Mouse (Mus musculus): ENCODE results near the gene Xylt1. TPM values are rescaled to one million over a fixed set of nuclear protein-coding genes. Genes with fewer than 3 reads are reported as not detected.

The Xylt1 gene
- polyA plus RNA-seq, 2 experiments from 2014 or later: 2.7 to 3.0 TPM

DNA sequence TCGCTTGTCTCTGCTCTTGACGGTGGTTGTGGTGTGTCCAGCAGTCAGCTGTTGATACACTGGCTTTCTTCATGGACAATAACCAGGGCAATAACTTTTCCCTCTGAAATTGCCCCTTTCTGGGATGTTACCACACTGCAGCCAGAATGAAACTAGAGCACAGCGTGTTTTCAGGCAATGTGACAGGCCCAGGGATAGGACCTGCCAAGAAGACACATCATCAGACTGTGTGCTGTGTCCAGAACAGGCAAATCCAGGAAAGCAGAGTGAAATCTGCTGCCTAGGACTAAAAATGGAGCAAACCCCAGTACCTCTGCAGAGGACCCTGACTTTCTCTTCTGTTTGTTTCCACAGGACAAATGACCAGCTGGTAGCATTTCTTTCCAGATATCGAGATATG lies 240.8 kb downstream of the Xylt1 start:
- ATAC-seq: no peak

- peak; percentile 81 for ATAC-seq
These were observed 242.0 kb downstream of the Xylt1 start for GRCm38 (mm10) chr7:117622769-117623168.

DNA sequence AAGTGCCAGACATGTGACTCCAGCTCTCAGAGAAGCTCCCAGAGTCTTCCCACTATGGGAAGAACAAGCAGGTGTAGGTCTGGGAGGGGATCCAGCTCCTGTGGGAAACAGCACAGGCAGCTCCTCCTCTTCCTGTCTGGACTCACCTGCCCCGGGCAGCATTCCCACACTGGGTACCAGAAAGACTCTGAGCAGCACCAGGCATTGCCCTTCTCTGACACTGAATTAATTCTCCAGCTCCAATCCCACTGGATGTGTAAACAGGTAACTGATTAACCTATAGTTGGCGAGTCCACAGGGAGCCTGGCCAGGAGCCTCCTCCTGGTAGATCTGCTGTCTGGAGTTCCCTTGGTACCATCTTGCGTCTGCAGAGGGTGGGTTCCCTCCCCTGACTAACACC lies 248.0 kb downstream of the Xylt1 start:
- no peak for ATAC-seq

DNA sequence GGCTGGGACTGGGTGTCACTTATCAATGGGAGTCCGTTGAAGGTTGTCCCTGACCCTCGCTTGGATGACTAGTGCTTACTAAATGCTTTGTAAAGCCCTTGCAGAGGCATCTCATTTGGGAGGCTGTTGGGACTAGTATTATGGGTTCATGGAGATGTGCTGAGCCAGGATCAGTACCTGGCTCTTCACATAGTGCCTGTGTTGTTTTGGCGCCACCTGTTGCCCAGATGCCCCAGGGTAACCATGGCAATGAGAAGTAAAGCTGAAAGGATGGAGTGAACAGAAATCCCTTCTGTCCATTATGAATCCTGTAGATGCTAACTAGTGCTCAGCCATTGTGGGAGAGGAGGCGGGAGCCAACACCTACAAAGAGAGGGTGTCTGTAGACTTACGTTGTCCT lies 249.9 kb downstream of the Xylt1 start:
- ATAC-seq: peak; percentile 86

DNA sequence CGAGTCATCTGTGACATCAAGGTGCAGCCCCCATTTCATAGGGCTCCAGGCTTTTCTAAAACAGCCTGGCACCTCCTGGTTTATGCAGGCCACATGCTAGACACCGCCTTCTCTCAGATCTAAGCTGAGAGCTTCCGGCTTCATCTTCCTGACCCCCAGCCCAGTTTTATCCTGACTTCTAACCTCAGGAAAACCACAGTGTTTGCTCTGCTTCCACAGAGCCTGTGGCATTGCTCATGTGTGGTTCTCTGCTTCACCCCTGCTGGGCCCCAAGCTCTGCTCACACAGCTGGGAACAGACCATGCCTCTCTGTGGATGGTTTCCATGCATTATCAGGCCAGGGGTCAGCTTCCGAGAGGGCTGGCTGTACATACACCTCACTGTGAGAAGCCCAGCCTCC lies 254.8 kb downstream of the Xylt1 start:
- no peak for ATAC-seq

DNA sequence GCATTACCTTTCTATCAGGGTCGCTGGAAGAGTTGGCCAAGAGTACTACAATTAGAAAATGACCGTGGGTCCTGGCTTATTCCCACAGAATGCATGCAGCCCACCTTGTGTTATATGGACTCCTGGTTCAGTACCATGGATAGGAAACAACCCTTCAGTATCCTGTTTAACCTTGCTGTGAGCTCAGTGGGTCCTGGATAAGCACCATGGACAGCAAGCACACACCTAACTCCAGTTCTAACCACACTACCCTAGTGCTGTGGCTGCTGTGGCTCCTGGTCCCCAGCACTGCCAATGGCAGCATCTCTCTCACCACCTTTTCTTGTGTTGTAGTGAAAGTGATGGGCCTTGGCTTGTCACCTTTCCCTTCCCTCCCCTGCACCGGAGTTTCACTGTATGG lies 255.9 kb downstream of the Xylt1 start:
- no peak for ATAC-seq

GRCm38 (mm10) chr7:117637997-117638396 lies 257.2 kb downstream of the Xylt1 start:
- peak; percentile 53 for ATAC-seq

GRCm38 (mm10) chr7:117652637-117653036 lies 271.9 kb downstream of the Xylt1 start:
- ATAC-seq: no peak

GRCm38 (mm10) chr7:117655732-117656131 lies 275.0 kb downstream of the Xylt1 start:
- no peak for ATAC-seq

GRCm38 (mm10) chr7:117658180-117658579 lies 277.4 kb downstream of the Xylt1 start:
- ATAC-seq: no peak

GRCm38 (mm10) chr7:117658739-117659138 lies 278.0 kb downstream of the Xylt1 start:
- ATAC-seq: no peak

DNA sequence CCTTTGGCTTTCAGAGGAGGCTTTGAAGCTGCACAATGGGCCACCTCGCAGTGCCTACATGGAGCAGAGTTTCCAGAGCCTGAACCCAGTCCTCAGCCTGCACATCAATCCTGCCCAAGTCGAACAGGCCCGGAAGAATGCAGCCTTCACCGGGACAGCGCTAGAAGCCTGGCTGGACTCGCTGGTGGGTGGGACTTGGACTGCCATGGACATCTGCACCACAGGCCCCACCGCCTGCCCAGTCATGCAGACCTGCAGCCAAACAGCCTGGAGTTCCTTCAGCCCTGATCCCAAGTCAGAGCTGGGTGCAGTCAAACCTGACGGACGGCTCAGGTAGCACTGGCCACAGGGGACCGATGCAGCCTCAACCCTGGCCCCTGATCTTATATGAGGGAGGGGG lies 286.5 kb downstream of the Xylt1 start:
- ATAC-seq: no peak

DNA sequence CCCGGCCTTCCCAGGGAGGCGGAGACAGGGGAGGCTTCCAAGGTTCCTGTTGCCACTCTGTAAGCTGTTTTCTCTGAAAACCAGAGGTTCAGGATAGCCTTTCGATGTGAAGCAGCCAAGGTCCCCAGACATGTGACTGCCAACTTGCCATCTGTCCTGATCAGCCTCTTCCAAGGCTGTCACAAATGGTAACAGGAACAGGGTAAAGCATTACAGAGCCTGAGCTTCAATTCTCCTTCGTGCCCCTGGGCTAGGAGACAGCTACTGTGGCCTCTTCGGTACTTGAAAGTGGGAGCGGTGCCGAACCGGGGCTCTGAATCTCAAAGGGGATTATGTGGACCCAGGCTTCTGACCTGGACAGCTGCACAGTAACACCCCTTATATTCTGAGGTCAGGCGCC lies 287.4 kb downstream of the Xylt1 start:
- no peak for ATAC-seq

DNA sequence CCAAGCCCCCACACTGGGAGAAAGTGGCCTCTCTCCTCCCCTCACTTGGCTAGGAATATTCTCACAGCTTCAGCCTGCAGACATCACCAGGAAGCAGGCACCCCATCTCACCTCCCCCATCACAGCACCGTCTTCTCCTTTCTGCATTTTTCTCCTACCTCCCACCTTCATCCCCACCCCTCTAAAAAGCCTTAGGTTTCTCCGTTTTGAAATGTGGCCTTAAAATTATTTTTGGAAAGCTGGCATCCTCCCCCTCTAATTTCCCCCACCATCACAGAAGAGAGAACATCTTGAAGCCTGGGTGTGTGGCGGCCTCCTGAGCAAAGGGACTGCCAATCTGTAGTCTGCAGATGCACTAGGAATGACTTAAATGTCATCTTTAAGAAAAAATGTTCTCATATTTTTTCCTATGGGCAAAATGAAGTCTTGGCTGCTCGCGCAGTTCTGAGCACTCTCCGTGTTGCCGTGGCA lies 291.4 kb downstream of the Xylt1 start:
- no peak for ATAC-seq

DNA sequence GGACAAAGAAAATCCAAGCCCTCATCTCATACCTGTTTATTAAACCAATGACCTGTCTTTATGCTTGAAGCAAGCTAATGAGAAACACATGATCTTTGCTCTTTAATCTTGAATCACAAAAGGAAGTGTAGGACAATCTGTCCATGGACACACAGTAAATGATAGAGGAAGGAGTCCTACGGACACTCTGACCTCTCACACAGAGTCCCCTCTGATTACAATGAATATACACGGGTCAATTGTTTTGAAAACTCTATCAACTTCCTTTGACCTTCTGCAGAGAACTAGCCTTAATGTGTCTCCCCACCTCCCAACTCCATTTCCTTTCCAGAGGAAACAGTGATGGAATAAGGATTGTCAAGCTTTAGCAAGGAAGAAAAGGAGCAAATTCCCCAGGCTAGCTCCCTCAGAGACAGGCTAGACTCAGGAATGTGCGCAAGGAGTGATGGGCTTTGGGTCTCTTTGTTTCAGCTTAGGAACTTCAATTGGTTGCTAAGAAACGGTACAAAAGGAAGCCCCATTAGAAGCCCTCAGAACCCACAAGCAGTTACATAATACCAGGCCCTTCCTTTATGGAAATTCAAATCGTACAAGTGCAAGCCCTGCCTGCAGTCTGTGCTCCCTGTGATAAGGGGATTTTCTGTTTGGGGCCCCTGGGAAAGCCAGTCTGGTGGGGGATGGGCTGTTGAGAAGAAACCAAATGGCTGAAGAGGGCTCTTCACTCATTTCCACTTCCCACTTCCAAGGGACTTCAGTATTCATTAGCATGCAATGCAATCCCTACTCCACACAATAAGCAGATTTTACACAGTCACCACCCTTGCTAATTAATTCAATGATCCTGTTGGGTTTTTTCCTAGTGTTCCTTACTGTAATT lies 305.6 kb downstream of the Xylt1 start:
- ATAC-seq: no peak

- ATAC-seq: no peak
These were observed 306.2 kb downstream of the Xylt1 start for GRCm38 (mm10) chr7:117686997-117687302.

GRCm38 (mm10) chr7:117695612-117696011 lies 314.8 kb downstream of the Xylt1 start:
- ATAC-seq: no peak

GRCm38 (mm10) chr7:117697681-117698080 lies 316.9 kb downstream of the Xylt1 start:
- no peak for ATAC-seq

DNA sequence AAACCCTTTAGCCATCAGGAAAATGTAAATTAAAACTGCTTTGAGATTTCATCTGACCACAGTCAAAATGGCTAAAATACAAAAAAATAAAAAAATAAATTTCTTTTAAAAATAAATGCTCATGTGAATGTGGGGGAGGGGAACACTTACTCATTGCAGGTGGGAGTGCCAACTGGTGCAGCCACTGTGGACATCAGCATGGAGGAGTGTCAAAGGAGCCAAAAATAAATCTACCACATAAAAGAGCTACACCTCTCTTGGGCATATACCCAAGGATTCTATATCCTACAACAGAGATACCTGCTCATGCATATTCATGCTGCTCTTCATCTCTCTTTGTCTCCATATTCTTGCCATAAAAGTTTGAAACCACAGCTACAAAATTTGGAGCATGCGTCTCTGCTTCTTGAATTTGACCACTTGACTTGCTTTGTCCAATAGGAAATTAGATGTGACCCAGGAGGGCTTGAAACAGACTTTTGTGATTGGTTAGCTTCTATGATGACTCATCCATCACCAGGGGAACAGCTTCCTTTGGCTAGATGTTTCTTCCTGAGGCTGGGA lies 317.9 kb downstream of the Xylt1 start:
- no peak for ATAC-seq

GRCm38 (mm10) chr7:117699343-117699985 lies 318.7 kb downstream of the Xylt1 start:
- no peak for ATAC-seq

DNA sequence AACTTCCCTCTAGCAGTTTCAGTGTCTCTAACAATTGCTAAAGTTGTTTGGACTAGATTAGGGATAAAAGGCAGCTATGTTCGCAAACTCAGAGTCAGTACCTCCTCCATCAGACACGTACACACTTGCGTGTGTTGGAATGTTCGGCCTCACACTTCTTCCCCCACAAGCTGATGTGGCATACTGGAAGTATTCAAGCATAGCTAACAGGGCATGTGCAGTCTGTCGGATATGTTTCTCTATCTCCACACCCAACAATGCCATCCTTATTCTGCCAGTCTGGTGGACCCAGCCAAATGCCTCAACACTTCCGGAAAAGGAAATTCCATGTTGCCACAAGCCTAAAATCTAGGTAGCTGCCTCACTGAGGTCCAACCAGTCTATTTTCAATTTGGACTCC lies 319.3 kb downstream of the Xylt1 start:
- ATAC-seq: no peak

- no peak for ATAC-seq
These were observed 329.3 kb downstream of the Xylt1 start for GRCm38 (mm10) chr7:117709901-117710607.

DNA sequence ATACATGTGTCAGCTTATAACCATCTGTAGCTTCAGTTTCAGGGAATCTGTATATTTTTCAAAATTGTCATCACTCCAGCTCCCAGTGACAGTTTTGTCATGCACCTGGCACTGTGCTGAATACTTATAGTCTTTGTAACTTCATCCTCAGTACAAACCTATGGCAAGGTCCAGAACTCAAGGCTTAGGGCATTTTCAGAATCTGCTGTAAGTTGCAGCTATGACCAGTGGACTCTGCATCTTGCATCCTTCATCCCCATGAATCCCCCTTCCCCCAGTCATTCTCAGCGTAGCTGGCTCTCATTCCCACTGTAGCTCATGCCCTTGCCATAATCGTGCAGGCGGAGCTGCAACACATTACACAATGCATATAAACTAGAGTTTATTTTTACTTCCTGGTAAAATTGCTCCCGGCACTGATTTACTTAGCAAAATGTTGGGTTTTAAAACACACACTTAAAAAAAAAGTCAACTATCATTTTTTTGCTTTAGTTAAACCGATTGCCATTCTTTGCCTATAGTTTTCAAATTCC lies 336.2 kb downstream of the Xylt1 start:
- no peak for ATAC-seq
